Mouse (Mus musculus) lung, postnatal 25 days (tissue): ENCODE results near the gene Pdk2.
"Not testable (repeated sequence)": the region's sequence is repeated elsewhere in the genome, so short reads cannot be mapped to it uniquely, and the experiment has no call there.

ENCODE experiments used
- DNase-seq: peaks from one replicate; pipeline ENCODE4 v3.0.0; 2022; ENCODE audit warnings: low spot score

Pdk2 gene

GRCm38 (mm10) chr11:95026849-95027248 is 14.3 kb downstream of the Pdk2 start:
- no peak for DNase-seq

- no peak for DNase-seq
Measured at GRCm38 (mm10) chr11:95026090-95026542, 15.0 kb downstream of the Pdk2 start.

GRCm38 (mm10) chr11:95025227-95026012 is 15.7 kb downstream of the Pdk2 start:
- DNase-seq: no peak

GRCm38 (mm10) chr11:95024439-95025184 is 16.5 kb downstream of the Pdk2 start:
- DNase-seq: no peak

GRCm38 (mm10) chr11:95023481-95023880 is 17.7 kb downstream of the Pdk2 start:
- DNase-seq: no peak

GRCm38 (mm10) chr11:95022237-95022992 is 18.7 kb downstream of the Pdk2 start:
- no peak for DNase-seq

- DNase-seq: no peak
Measured at GRCm38 (mm10) chr11:95015484-95015883, 25.7 kb downstream of the Pdk2 start.

GRCm38 (mm10) chr11:95012487-95012886 is 28.7 kb downstream of the Pdk2 start:
- no peak for DNase-seq

- no peak for DNase-seq
Measured at GRCm38 (mm10) chr11:95012075-95012474, 29.1 kb downstream of the Pdk2 start.

GRCm38 (mm10) chr11:95011416-95011815 is 29.7 kb downstream of the Pdk2 start:
- DNase-seq: no peak

- DNase-seq: not testable (repeated sequence)
Measured at GRCm38 (mm10) chr11:95010841-95011403, 30.2 kb downstream of the Pdk2 start.

- DNase-seq: no peak
Measured at GRCm38 (mm10) chr11:95010141-95010739, 30.9 kb downstream of the Pdk2 start.

- DNase-seq: peak; percentile 41
Measured at GRCm38 (mm10) chr11:95009629-95010014, 31.5 kb downstream of the Pdk2 start, which contains the start of gene Samd14. TSS of gene Samd14 (plus strand) at chr11:95009879.

- DNase-seq: no peak
Measured at GRCm38 (mm10) chr11:95008661-95009628, 32.2 kb downstream of the Pdk2 start.

GRCm38 (mm10) chr11:95007418-95007817 is 33.7 kb downstream of the Pdk2 start:
- no peak for DNase-seq

- peak; percentile 83 for DNase-seq
Measured at GRCm38 (mm10) chr11:95006525-95007219, 34.5 kb downstream of the Pdk2 start.

- DNase-seq: no peak
Measured at GRCm38 (mm10) chr11:95006038-95006437, 35.1 kb downstream of the Pdk2 start.

GRCm38 (mm10) chr11:95004937-95005198 is 36.3 kb downstream of the Pdk2 start:
- no peak for DNase-seq

- no peak for DNase-seq
Measured at GRCm38 (mm10) chr11:95004136-95004936, 36.8 kb downstream of the Pdk2 start.
